Mouse (Mus musculus) spleen, adult 2 months (tissue): ENCODE measurements around the gene Wfdc21. TPM values are rescaled to one million over a fixed set of nuclear protein-coding genes. Genes with fewer than 3 reads are reported as not detected.

Source experiments
- DNase-seq, 2 experiments: peaks; one replicate each; pipeline versions ENCODE4 v3.0.0 to v3.0.0-alpha.2; 2012 to 2021; ENCODE audit warnings: low spot score in 2 of 2, low read depth in 1 of 2
- H3K27ac ChIP-seq: fragments of 200-500 bp; 2 replicates; pipeline ENCODE4 v1.5.1; 2012; ENCODE audit warnings: low read length, inconsistent platforms; ENCODE audit not compliant: insufficient read depth
- H3K27me3 ChIP-seq: fragments of 200-500 bp; 2 replicates; pipeline ENCODE4 v1.6.1; 2012; ENCODE audit warnings: mild to moderate bottlenecking, moderate library complexity, low read length, inconsistent platforms; ENCODE audit not compliant: control insufficient read depth, insufficient read depth
- H3K36me3 ChIP-seq: fragments of 200-500 bp; 2 replicates; pipeline ENCODE4 v1.6.1; 2012; ENCODE audit warnings: mild to moderate bottlenecking, low read length, inconsistent platforms; ENCODE audit not compliant: control insufficient read depth, insufficient read depth
- H3K4me1 ChIP-seq: fragments of 200-500 bp; 2 replicates; pipeline ENCODE4 v1.6.1; 2011; ENCODE audit warnings: inconsistent platforms; ENCODE audit not compliant: control insufficient read depth, insufficient read depth, insufficient read length
- H3K4me3 ChIP-seq: fragments of 200-500 bp; 2 replicates; pipeline ENCODE4 v1.5.1; 2011; ENCODE audit warnings: mild to moderate bottlenecking, inconsistent platforms; ENCODE audit not compliant: insufficient read depth, insufficient read length; ENCODE audit errors: extremely low read depth
- CTCF ChIP-seq: fragments of 200-500 bp; IDR thresholded peaks from 2 replicates; pipeline ENCODE4 v1.5.1; 2011; ENCODE audit warnings: mild to moderate bottlenecking, inconsistent platforms; ENCODE audit not compliant: insufficient read depth, insufficient read length, insufficient replicate concordance; ENCODE audit errors: extremely low read depth
- POLR2A ChIP-seq: fragments of 200-500 bp; IDR thresholded peaks from 2 replicates; pipeline ENCODE4 v1.6.1; 2011; ENCODE audit warnings: low read depth, low read length, inconsistent platforms
- WGBS: fragments of 180-500 bp; shearing (Covaris S2); methylation state at CpG from one replicate; pipeline ENCODE4 v1.1.7; 2018; 5-methylcytosine and 5-hydroxymethylcytosine counted together
- polyA plus RNA-seq: library from polyadenylated mRNA; depleted of rRNA; stranded (reverse); fragments of >200 nt; gene quantifications from 2 replicates; pipeline ENCODE4 v1.2.3, GENCODE M21; 2012

Gene Wfdc21
- polyA plus RNA-seq, 1 experiment, result 17.1 TPM

DNA sequence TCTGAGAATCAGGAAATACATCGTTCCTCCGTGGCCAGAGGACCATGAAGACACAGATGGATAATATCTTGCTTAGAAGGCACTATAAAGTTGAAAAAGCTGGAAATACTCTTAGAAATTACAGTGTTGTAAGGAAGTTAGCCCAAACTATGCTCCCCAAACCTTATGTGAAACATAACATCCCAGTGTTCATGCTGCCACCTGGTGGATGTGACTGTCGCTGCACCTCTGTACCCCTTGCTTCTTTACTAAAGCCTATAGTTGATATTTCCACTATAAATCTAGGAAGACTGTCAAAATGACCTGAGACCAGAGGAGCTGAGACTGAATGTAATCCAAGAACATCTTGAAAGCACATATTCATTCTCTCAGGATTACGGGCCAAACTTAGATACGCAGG is 7.5 kb upstream of the Wfdc21 start:
- Histone ChIP-seq H3K4me3 (no peak overlapping the region), H3K27ac (no peak overlapping the region), H3K27me3 (no peaks in the 10 kb centered on the region), H3K36me3 (no peaks in the 10 kb centered on the region), H3K4me1 (peaks cover 40% of the 10 kb centered on the region)
- 29% methylated on average over 5 of the region's 5 CpGs for WGBS
- peak; percentile 57 to 81 for DNase-seq
- TF ChIP-seq CTCF (peak; percentile 70; the same call in 1 of the 2 replicates), POLR2A (no peak)

DNA sequence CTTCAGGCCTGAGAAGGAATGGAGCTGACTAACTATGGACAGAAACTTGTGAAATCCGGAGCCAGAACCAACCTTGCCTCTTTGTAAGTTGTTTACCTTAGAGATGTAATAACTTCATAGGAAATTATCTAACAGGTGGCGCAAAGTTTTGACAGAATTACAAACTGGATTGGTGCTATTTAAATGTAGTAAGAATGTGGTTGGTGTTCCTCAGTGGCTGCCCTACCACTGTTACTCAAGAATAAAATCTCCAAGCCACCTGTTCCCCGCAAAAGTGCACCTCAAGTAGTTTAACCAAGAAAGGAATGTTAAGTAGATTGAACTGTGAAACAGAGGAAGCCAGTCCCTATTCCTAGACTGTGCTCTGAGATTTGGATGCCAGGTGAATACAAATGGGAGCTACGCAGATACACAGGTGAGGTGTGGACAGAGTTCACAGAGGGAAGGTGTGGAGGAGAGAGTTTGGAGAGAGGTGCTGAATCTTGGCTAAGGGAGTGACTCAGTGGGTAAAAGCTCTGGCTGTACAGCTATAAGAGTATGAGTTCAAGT is 6.2 kb upstream of the Wfdc21 start:
- TF ChIP-seq CTCF, result no peak
- no peak for TF ChIP-seq POLR2A
- 85% methylated on average over 4 of the region's 4 CpGs for WGBS
- H3K4me3 ChIP-seq, result no peak overlapping the region
- H3K27ac ChIP-seq, result no peak overlapping the region
- peaks cover 47% of the 10 kb centered on the region for H3K4me1 ChIP-seq
- no peak for DNase-seq
- no peaks in the 10 kb centered on the region for H3K36me3 ChIP-seq
- H3K27me3 ChIP-seq, result no peaks in the 10 kb centered on the region

DNA sequence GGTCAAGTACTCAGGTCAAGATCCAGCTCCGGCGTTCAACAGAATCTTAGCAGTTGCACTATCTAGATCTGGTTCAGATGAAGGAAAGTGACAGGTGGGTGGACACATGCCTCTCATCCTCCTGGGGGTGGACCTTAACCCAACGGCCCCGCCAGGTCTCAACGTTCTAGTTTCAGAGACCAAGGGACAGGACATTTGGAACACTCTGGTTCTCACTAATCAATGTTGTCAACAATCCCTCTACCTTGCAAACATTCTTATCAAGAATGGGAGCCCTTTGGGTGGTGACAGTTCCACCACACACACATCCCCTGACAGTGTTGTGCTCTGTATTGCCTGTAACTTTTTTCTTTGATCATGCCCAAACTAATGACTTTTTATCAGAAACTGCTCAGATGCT is 4.9 kb upstream of the Wfdc21 start:
- Histone ChIP-seq H3K4me1 (peaks cover 49% of the 10 kb centered on the region), H3K27me3 (no peaks in the 10 kb centered on the region), H3K4me3 (no peak overlapping the region), H3K27ac (no peak overlapping the region; the same call in 1 of the 2 replicates), H3K36me3 (no peaks in the 10 kb centered on the region)
- WGBS, result 81% methylated on average over 5 of the region's 5 CpGs
- no peak for DNase-seq
- TF ChIP-seq POLR2A (no peak), CTCF (no peak)

GRCm38 (mm10) chr11:83742731-83743355 is 3.9 kb upstream of the Wfdc21 start:
- Histone ChIP-seq H3K36me3 (no peaks in the 10 kb centered on the region), H3K4me1 (peaks cover 49% of the 10 kb centered on the region), H3K27me3 (no peaks in the 10 kb centered on the region), H3K4me3 (no peak overlapping the region), H3K27ac (peak overlapping the region; percentile 81)
- no peak for TF ChIP-seq POLR2A
- no peak for TF ChIP-seq CTCF
- DNase-seq, result peak in 1 of 2 experiments; percentile 38
- WGBS, result 36% methylated on average over 9 of the region's 9 CpGs

DNA sequence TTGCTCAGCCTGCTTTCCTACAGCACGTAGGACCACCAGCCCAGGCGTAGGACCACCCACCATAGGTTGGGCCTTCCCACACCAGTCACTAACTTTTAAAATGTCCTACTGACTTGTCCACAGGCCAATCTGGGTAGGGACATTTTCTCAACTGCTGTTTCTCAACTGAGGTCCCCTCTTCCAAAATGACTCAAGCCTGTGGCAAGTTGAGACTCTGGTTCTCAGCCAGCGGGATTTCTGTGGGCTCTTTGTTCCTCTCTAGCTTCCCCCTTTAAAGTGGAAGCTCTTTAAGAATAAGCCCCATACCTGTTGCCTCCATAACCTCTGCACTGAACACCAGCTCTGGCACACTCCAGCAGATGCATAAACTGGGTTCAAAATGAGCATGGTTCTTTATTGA is 3.2 kb upstream of the Wfdc21 start:
- H3K4me3 ChIP-seq, result no peak overlapping the region
- peak overlapping the region; percentile 81 for H3K27ac ChIP-seq
- no peaks in the 10 kb centered on the region for H3K36me3 ChIP-seq
- WGBS, result 76% methylated on average over 3 of the region's 3 CpGs
- peaks cover 45% of the 10 kb centered on the region for H3K4me1 ChIP-seq
- TF ChIP-seq POLR2A (no peak), CTCF (no peak)
- no peaks in the 10 kb centered on the region for H3K27me3 ChIP-seq
- no peak for DNase-seq

GRCm38 (mm10) chr11:83746152-83746551 is 588 bp upstream of the Wfdc21 start:
- H3K4me3 ChIP-seq, result no peak overlapping the region
- TF ChIP-seq POLR2A, result no peak
- TF ChIP-seq CTCF, result no peak
- H3K36me3 ChIP-seq, result no peaks in the 10 kb centered on the region
- H3K4me1 ChIP-seq, result peaks cover 41% of the 10 kb centered on the region
- WGBS, result 17% methylated on average over 4 of the region's 4 CpGs
- H3K27ac ChIP-seq, result peak overlapping the region; percentile 80
- no peaks in the 10 kb centered on the region for H3K27me3 ChIP-seq
- DNase-seq, result peak; percentile 73 to 82
